Mouse (Mus musculus) myocyte (in vitro differentiated cells): Measurements from ENCODE around the gene Mon2. TPM values are rescaled to one million over a fixed set of nuclear protein-coding genes. Genes with fewer than 3 reads are reported as not detected.

ENCODE experiments used
- H3K27me3 ChIP-seq: one replicate; pipeline ENCODE4 v1.6.1; 2011; ENCODE audit not compliant: control insufficient read depth, insufficient read depth, insufficient read length
- H3K36me3 ChIP-seq: one replicate; pipeline ENCODE4 v1.6.1; 2011; ENCODE audit not compliant: control insufficient read depth, insufficient read depth
- H3K4me2 ChIP-seq: one replicate; pipeline ENCODE4 v1.6.1; 2011; ENCODE audit warnings: low read depth, control low read depth
- H3K4me3 ChIP-seq: one replicate; pipeline ENCODE4 v1.5.1; 2011; ENCODE audit warnings: mild to moderate bottlenecking, control low read depth, moderate library complexity
- H3K79me2 ChIP-seq: one replicate; pipeline ENCODE4 v1.6.1; 2011; ENCODE audit not compliant: control insufficient read depth, insufficient read depth
- H3ac ChIP-seq: one replicate; pipeline ENCODE4 v1.6.1; 2011; ENCODE audit not compliant: control insufficient read depth, insufficient read length
- CEBPB ChIP-seq: IDR thresholded peaks from 2 replicates; pipeline ENCODE4 v1.6.1; 2011; ENCODE audit warnings: mild to moderate bottlenecking, moderate library complexity; ENCODE audit not compliant: poor library complexity, insufficient read depth, severe bottlenecking
- E2F4 ChIP-seq: IDR thresholded peaks from one replicate; pipeline ENCODE4 v1.6.1; 2011; ENCODE audit warnings: mild to moderate bottlenecking, control low read depth, moderate library complexity; ENCODE audit not compliant: insufficient read depth
- MAX ChIP-seq: IDR thresholded peaks from one replicate; pipeline ENCODE4 v1.6.1; 2011; ENCODE audit warnings: low read depth, mild to moderate bottlenecking, control low read depth
- MYOD1 ChIP-seq, 3 experiments: IDR thresholded peaks; one replicate each; pipeline ENCODE4 v1.6.1; 2011; ENCODE audit warnings: control low read depth in 2 of 3, low read depth in 2 of 3, mild to moderate bottlenecking in 2 of 3, moderate library complexity in 1 of 3; ENCODE audit not compliant: insufficient read length in 2 of 3, control insufficient read depth in 1 of 3
- MYOG ChIP-seq, 3 experiments: IDR thresholded peaks; one replicate each; pipeline ENCODE4 v1.6.1; 2011; ENCODE audit warnings: control low read depth in 2 of 3, low read depth in 2 of 3, mild to moderate bottlenecking in 2 of 3; ENCODE audit not compliant: insufficient read length in 2 of 3, control insufficient read depth in 1 of 3, insufficient read depth in 1 of 3
- POLR2A ChIP-seq: IDR thresholded peaks from one replicate; pipeline ENCODE4 v1.6.1; 2011; ENCODE audit warnings: low read depth, mild to moderate bottlenecking, control low read depth, moderate library complexity; ENCODE audit not compliant: insufficient read length
- POLR2AphosphoS2 ChIP-seq: IDR thresholded peaks from one replicate; pipeline ENCODE4 v1.6.1; 2011; ENCODE audit warnings: low read depth, control low read depth; ENCODE audit not compliant: insufficient read length
- REST ChIP-seq: IDR thresholded peaks from one replicate; pipeline ENCODE4 v1.6.1; 2011; ENCODE audit warnings: mild to moderate bottlenecking, control low read depth, moderate library complexity; ENCODE audit not compliant: insufficient read depth, insufficient read length
- SRF ChIP-seq: IDR thresholded peaks from one replicate; pipeline ENCODE4 v1.6.1; 2011; ENCODE audit warnings: low read depth; ENCODE audit not compliant: control insufficient read depth, insufficient read length
- TCF12 ChIP-seq: IDR thresholded peaks from one replicate; pipeline ENCODE4 v1.6.1; 2011; ENCODE audit warnings: mild to moderate bottlenecking, control low read depth; ENCODE audit not compliant: poor library complexity, insufficient read depth, severe bottlenecking
- TCF3 ChIP-seq: IDR thresholded peaks from one replicate; pipeline ENCODE4 v1.6.1; 2011; ENCODE audit warnings: low read depth, control low read depth; ENCODE audit not compliant: insufficient read length
- USF1 ChIP-seq: IDR thresholded peaks from one replicate; pipeline ENCODE4 v1.6.1; 2011; ENCODE audit warnings: low read depth, mild to moderate bottlenecking, control low read depth, moderate library complexity
- polyA plus RNA-seq: library from polyadenylated mRNA; unstranded; fragments of >200 nt; fragmentation: generic; extraction: Trizol; gene quantifications from one replicate; pipeline ENCODE4 v1.2.1, GENCODE M21; 2012; ENCODE audit warnings: missing spikeins

Mon2 gene
- polyA plus RNA-seq, 1 experiment = 31.0 TPM

- no peak overlapping the region for H3K4me2 ChIP-seq
- no peaks in the 10 kb centered on the region for H3K27me3 ChIP-seq
- no peak overlapping the region for H3K4me3 ChIP-seq
- H3ac ChIP-seq = no peak overlapping the region
- H3K36me3 ChIP-seq = no peaks in the 10 kb centered on the region
- TF ChIP-seq MYOG (IDR thresholded peaks at IDR 0.05; ENCODE audit: control insufficient read depth in 1 of 3, insufficient read depth in 1 of 3, insufficient read length in 2 of 3, low read depth in 2 of 3) (no peak), TCF12 (no peak), POLR2AphosphoS2 (no peak), CEBPB (no peak), E2F4 (no peak), MYOD1 (IDR thresholded peaks at IDR 0.05; ENCODE audit: control insufficient read depth in 1 of 3, insufficient read length in 2 of 3, low read depth in 2 of 3) (no peak), REST (no peak), POLR2A (no peak), MAX (no peak), USF1 (no peak), TCF3 (no peak), SRF (no peak)
- H3K79me2 ChIP-seq = no peaks in the 10 kb centered on the region
These were observed 133.5 kb downstream of the Mon2 start for GRCm38 (mm10) chr10:122942771-122943170.

Other genes starting within 250 kb of the Mon2 start
- 18.7 TPM for gene Usp15, start 120.5 kb upstream of the Mon2 start, polyA plus RNA-seq
- 0.01 TPM for gene Fam19a2, start 187.5 kb upstream of the Mon2 start, polyA plus RNA-seq